Comparison of ENCODE assay signal across 34 mouse cellular contexts in the genomic region with DNA sequence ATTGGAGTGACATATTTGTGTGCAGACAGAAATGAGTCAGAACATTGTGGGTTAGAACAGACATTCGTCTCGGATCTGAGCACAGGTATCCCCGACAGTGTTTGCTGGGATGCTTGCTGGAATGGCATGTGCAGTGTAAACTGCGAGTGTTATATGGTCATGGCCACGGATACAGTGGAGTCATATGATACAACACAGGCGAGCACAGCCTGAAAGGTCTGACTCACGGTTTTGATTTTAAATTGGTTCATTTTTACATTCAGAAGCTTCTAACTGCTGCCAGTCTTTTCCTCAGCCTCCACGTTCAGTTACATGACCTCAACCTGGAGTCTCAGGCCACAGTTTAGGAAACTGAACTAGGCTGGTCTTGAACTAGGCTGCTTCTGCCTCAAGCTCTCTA. TPM values are rescaled to one million over a fixed set of nuclear protein-coding genes. Genes with fewer than 3 reads are reported as not detected.
DNase-seq lines count a peak whose midpoint lies in the region; ATAC-seq and TF ChIP-seq lines count a peak whose summit lies in the region.
"Had no signal": no experiment of that assay in that cellular context is flagged by ENCODE, and none has a peak within 500 bp of the region (broad histone marks: within the 10 kb centered on the region; RNA-seq: fewer than 3 reads in every experiment).

No protein-coding gene starts in this region.

- no peaks in the 10 kb centered on the region for H3K36me3 ChIP-seq in midbrain, embryonic 11.5 days (ENCODE audit: control insufficient read depth, insufficient read depth, low read length)
- H3K36me3 ChIP-seq in midbrain, embryonic 13.5 days: no peaks in the 10 kb centered on the region
- peaks cover 68% of the 10 kb centered on the region for H3K36me3 ChIP-seq in embryonic facial prominence, embryonic 14.5 days (ENCODE audit: control insufficient read depth, insufficient read depth, low read length)
- no peaks in the 10 kb centered on the region for H3K36me3 ChIP-seq in myocyte (ENCODE audit: control insufficient read depth, insufficient read depth)
- no peaks in the 10 kb centered on the region for H3K36me3 ChIP-seq in hindbrain, embryonic 13.5 days
- H3K36me3 ChIP-seq: G1E; hindbrain, embryonic 15.5 days had no signal

- no peak overlapping the region for H3K9ac ChIP-seq in midbrain, embryonic 11.5 days (ENCODE audit: low read length)
- H3K9ac ChIP-seq in midbrain, embryonic 13.5 days (replicated peaks): no peak overlapping the region
- no peak overlapping the region for H3K9ac ChIP-seq in embryonic facial prominence, embryonic 14.5 days (ENCODE audit: low read depth, low read length)
- no peak overlapping the region for H3K9ac ChIP-seq in hindbrain, embryonic 13.5 days
- H3K9ac ChIP-seq: forebrain, postnatal 0 days; heart, embryonic 13.5 days; hindbrain, embryonic 15.5 days had no signal

- no peaks in the 10 kb centered on the region for H3K27me3 ChIP-seq in midbrain, embryonic 11.5 days (ENCODE audit: control insufficient read depth, insufficient read depth, low read length)
- no peaks in the 10 kb centered on the region for H3K27me3 ChIP-seq in midbrain, embryonic 13.5 days
- H3K27me3 ChIP-seq in embryonic facial prominence, embryonic 14.5 days (replicated peaks; ENCODE audit: control insufficient read depth, insufficient read depth, low read length): no peaks in the 10 kb centered on the region
- H3K27me3 ChIP-seq in myocyte (ENCODE audit: control insufficient read depth, insufficient read depth, insufficient read length): peaks cover 41% of the 10 kb centered on the region
- H3K27me3 ChIP-seq in hindbrain, embryonic 13.5 days: no peaks in the 10 kb centered on the region
- H3K27me3 ChIP-seq: hindbrain, embryonic 15.5 days had no signal

- H3K4me2 ChIP-seq in midbrain, embryonic 11.5 days: no peak overlapping the region
- H3K4me2 ChIP-seq in midbrain, embryonic 13.5 days (replicated peaks): no peak overlapping the region
- H3K4me2 ChIP-seq in embryonic facial prominence, embryonic 14.5 days (ENCODE audit: low read depth, low read length): no peak overlapping the region
- H3K4me2 ChIP-seq in myocyte (ENCODE audit: low read depth): peak overlapping the region; percentile 34
- no peak overlapping the region for H3K4me2 ChIP-seq in hindbrain, embryonic 13.5 days
- H3K4me2 ChIP-seq: heart, embryonic 13.5 days; hindbrain, embryonic 15.5 days had no signal

- H3K4me1 ChIP-seq in midbrain, embryonic 11.5 days (ENCODE audit: control insufficient read depth, insufficient read depth, low read length): no peaks in the 10 kb centered on the region
- H3K4me1 ChIP-seq in midbrain, embryonic 13.5 days (replicated peaks): no peaks in the 10 kb centered on the region
- H3K4me1 ChIP-seq in embryonic facial prominence, embryonic 14.5 days (ENCODE audit: control insufficient read depth, insufficient read depth, low read length): peaks cover 9% of the 10 kb centered on the region
- H3K4me1 ChIP-seq in hindbrain, embryonic 13.5 days (replicated peaks): 0 out of 2 replicates have a peak, but pooled peaks cover under 1% of the 10 kb centered on the region

- no peak for ATAC-seq in midbrain, embryonic 11.5 days (ENCODE audit: low FRiP score)
- no peak for ATAC-seq in midbrain, embryonic 13.5 days
- ATAC-seq in embryonic facial prominence, embryonic 14.5 days (ENCODE audit: low read depth): no peak
- no peak for ATAC-seq in hindbrain, embryonic 13.5 days (ENCODE audit: low FRiP score)
- ATAC-seq: activated CD4-positive, CD25-positive, alpha-beta regulatory T cell, adult 4 months; forebrain, embryonic 14.5 days; forebrain, postnatal 0 days; intestine, postnatal 0 days had no signal

- TF ChIP-seq POLR2A in myocyte (IDR thresholded peaks at IDR 0.05; ENCODE audit: insufficient read length, low read depth): no peak

- no peaks in the 10 kb centered on the region for H3K9me3 ChIP-seq in midbrain, embryonic 11.5 days (ENCODE audit: control insufficient read depth, low read length)
- H3K9me3 ChIP-seq in midbrain, embryonic 13.5 days: no peaks in the 10 kb centered on the region
- no peaks in the 10 kb centered on the region for H3K9me3 ChIP-seq in embryonic facial prominence, embryonic 14.5 days (ENCODE audit: control insufficient read depth, low read length)
- H3K9me3 ChIP-seq in hindbrain, embryonic 13.5 days: no peaks in the 10 kb centered on the region
- H3K9me3 ChIP-seq: heart, embryonic 10.5 days; heart, embryonic 13.5 days; hindbrain, embryonic 15.5 days had no signal

- 87% methylated on average over 8 of the region's 8 CpGs for WGBS in midbrain, embryonic 11.5 days
- WGBS in midbrain, embryonic 13.5 days: 90% methylated on average over 8 of the region's 8 CpGs
- WGBS in embryonic facial prominence, embryonic 14.5 days: 38% methylated on average over 8 of the region's 8 CpGs
- 81% methylated on average over 8 of the region's 8 CpGs for WGBS in hindbrain, embryonic 13.5 days

- H3K27ac ChIP-seq in midbrain, embryonic 11.5 days (ENCODE audit: low read depth, low read length): no peak overlapping the region
- H3K27ac ChIP-seq in midbrain, embryonic 13.5 days: no peak overlapping the region
- H3K27ac ChIP-seq in embryonic facial prominence, embryonic 14.5 days (replicated peaks; ENCODE audit: low read depth, low read length): peak overlapping the region; percentile 55
- no peak overlapping the region for H3K27ac ChIP-seq in hindbrain, embryonic 13.5 days
- H3K27ac ChIP-seq: gastrocnemius, adult 2 months; heart, embryonic 10.5 days; heart, embryonic 13.5 days; hindbrain, embryonic 15.5 days had no signal

- H3K4me3 ChIP-seq in midbrain, embryonic 11.5 days (ENCODE audit: low read depth, low read length): no peak overlapping the region
- H3K4me3 ChIP-seq in midbrain, embryonic 13.5 days (replicated peaks): no peak overlapping the region
- no peak overlapping the region for H3K4me3 ChIP-seq in embryonic facial prominence, embryonic 14.5 days (ENCODE audit: low read depth, low read length)
- no peak overlapping the region for H3K4me3 ChIP-seq in myocyte
- no peak overlapping the region for H3K4me3 ChIP-seq in hindbrain, embryonic 13.5 days
- H3K4me3 ChIP-seq: gastrocnemius, adult 2 months; heart, embryonic 10.5 days; heart, embryonic 13.5 days; hindbrain, embryonic 15.5 days had no signal

- H3K79me2 ChIP-seq in myocyte (ENCODE audit: control insufficient read depth, insufficient read depth): no peaks in the 10 kb centered on the region

- no peak overlapping the region for H3ac ChIP-seq in myocyte (ENCODE audit: control insufficient read depth, insufficient read length)

- peak; percentile 69 for DNase-seq in midbrain, embryonic 11.5 days (ENCODE audit: low spot score, missing footprints)
- peak; percentile 66 for DNase-seq in NIH3T3 (ENCODE audit: low read depth)
- no peak for DNase-seq in embryonic facial prominence, embryonic 14.5 days (ENCODE audit: low spot score)
- DNase-seq in lung, postnatal 36 days: no peak
- DNase-seq in lung, postnatal 10 days: no peak
- DNase-seq: adrenal gland, adult 8-10 months; adrenal gland, postnatal 25 days; cerebellum, adult 11-12 months; cerebellum, adult 8-10 months; cerebellum, postnatal 10 days; cerebellum, postnatal 36 days; forebrain, postnatal 0 days; gastrocnemius, adult 2 months; gastrocnemius, postnatal 14 days; heart, adult 18-20 months; heart, postnatal 14 days; heart, postnatal 4 days had no signal

TF ChIP-seq in myocyte, 11 proteins besides CTCF, POLR2A, EP300 and RAD21:
- TF ChIP-seq REST (IDR thresholded peaks at IDR 0.05; ENCODE audit: insufficient read depth, insufficient read length) (no peak), SRF (IDR thresholded peaks at IDR 0.05; ENCODE audit: control insufficient read depth, insufficient read length, low read depth) (no peak), CEBPB (IDR thresholded peaks at IDR 0.05; ENCODE audit: insufficient read depth, poor library complexity, severe bottlenecking) (no peak), MYOD1 (IDR thresholded peaks at IDR 0.05; ENCODE audit: control insufficient read depth in 1 of 3, insufficient read length in 2 of 3, low read depth in 2 of 3) (no peak), MYOG (IDR thresholded peaks at IDR 0.05; ENCODE audit: control insufficient read depth in 1 of 3, insufficient read depth in 1 of 3, insufficient read length in 2 of 3, low read depth in 2 of 3) (no peak), USF1 (IDR thresholded peaks at IDR 0.05; ENCODE audit: low read depth) (no peak), TCF12 (IDR thresholded peaks at IDR 0.05; ENCODE audit: insufficient read depth, poor library complexity, severe bottlenecking) (no peak)

RNA-seq across cellular contexts. Expression of a gene that starts 47.5 kb away (rescaled TPM):
- not detected in 2 replicates for polyA plus RNA-seq in midbrain, embryonic 11.5 days (2014; fragmentation: Nextera tagmentation; extraction: Ambion mirVana)
- polyA plus RNA-seq in midbrain, embryonic 13.5 days (2015; fragmentation: Nextera tagmentation; extraction: Ambion mirVana): not detected in 2 replicates
- polyA plus RNA-seq in embryonic facial prominence, embryonic 14.5 days (2014; fragmentation: Nextera tagmentation; extraction: Ambion mirVana): 0.84 and 2.5 TPM in 2 replicates
- polyA plus RNA-seq in myocyte (2012; fragmentation: generic; extraction: Trizol): not detected
- polyA plus RNA-seq in hindbrain, embryonic 13.5 days (2015; fragmentation: Nextera tagmentation; extraction: Ambion mirVana): not detected in 2 replicates
- polyA plus RNA-seq: activated CD4-positive, CD25-positive, alpha-beta regulatory T cell, adult 4 months; brain, embryonic 14.5 days; cortical plate, adult 2 months; forebrain, embryonic 11.5 days; forebrain, embryonic 14.5 days; forebrain, postnatal 0 days; G1E; heart, embryonic 10.5 days; heart, embryonic 13.5 days; heart, embryonic 16.5 days; hindbrain, embryonic 11.5 days; hindbrain, embryonic 15.5 days; intestine, embryonic 14.5 days; intestine, postnatal 0 days had no signal

RNA-seq across cellular contexts. Expression of a gene that starts 59.1 kb away (rescaled TPM):
- polyA plus RNA-seq in midbrain, embryonic 11.5 days (2014; fragmentation: Nextera tagmentation; extraction: Ambion mirVana): not detected in 2 replicates
- not detected in 2 replicates for polyA plus RNA-seq in midbrain, embryonic 13.5 days (2015; fragmentation: Nextera tagmentation; extraction: Ambion mirVana)
- polyA plus RNA-seq in embryonic facial prominence, embryonic 14.5 days (2014; fragmentation: Nextera tagmentation; extraction: Ambion mirVana): not detected in 2 replicates
- 0.07 TPM for polyA plus RNA-seq in myocyte (2012; fragmentation: generic; extraction: Trizol)
- polyA plus RNA-seq in hindbrain, embryonic 13.5 days (2015; fragmentation: Nextera tagmentation; extraction: Ambion mirVana): not detected in 2 replicates
- polyA plus RNA-seq: brain, embryonic 14.5 days; cortical plate, adult 2 months; forebrain, embryonic 11.5 days; forebrain, embryonic 14.5 days; forebrain, postnatal 0 days; frontal cortex, adult 2 months; G1E; heart, embryonic 10.5 days; heart, embryonic 13.5 days; heart, embryonic 16.5 days; hindbrain, embryonic 11.5 days; hindbrain, embryonic 15.5 days; intestine, embryonic 14.5 days; intestine, postnatal 0 days had no signal

Comparison
In these comparisons a context has a peak if more than half of its experiments do, and no peak if none do; other contexts are left out.
1. DNase-seq: peak in midbrain, embryonic 11.5 days (single experiment) and NIH3T3 (single experiment); none in embryonic facial prominence, embryonic 14.5 days (single experiment), lung, postnatal 36 days (single experiment) and lung, postnatal 10 days (single experiment).